Mouse (Mus musculus) embryo, embryonic 9.5 days (tissue): Measurements from ENCODE around the gene Fam53b.

ENCODE experiments used
- DNase-seq: peaks from one replicate; pipeline ENCODE4 v3.0.0-alpha.2; 2017; ENCODE audit errors: extremely low spot score

Fam53b gene

DNA sequence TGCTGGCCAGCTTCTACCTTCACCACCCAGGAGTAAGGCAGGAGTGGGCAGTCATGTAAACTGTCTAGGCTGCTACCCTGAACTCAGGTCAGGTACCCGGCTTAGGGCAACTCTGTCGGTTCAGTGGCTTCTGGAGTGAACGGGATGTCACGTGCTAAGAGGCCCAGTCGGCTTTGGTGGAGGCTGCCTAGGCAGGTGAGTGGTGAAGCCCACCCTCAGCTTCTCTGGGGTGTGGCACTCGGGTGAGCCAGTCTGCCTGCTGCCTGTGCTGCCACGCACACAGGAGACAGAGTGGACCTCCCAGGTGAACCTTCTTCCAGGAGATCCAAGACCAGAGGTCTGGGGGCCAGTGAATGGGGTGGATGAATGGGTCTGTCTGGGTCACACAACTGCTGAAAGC, 100.7 kb downstream of the Fam53b start:
- DNase-seq, result no peak

DNA sequence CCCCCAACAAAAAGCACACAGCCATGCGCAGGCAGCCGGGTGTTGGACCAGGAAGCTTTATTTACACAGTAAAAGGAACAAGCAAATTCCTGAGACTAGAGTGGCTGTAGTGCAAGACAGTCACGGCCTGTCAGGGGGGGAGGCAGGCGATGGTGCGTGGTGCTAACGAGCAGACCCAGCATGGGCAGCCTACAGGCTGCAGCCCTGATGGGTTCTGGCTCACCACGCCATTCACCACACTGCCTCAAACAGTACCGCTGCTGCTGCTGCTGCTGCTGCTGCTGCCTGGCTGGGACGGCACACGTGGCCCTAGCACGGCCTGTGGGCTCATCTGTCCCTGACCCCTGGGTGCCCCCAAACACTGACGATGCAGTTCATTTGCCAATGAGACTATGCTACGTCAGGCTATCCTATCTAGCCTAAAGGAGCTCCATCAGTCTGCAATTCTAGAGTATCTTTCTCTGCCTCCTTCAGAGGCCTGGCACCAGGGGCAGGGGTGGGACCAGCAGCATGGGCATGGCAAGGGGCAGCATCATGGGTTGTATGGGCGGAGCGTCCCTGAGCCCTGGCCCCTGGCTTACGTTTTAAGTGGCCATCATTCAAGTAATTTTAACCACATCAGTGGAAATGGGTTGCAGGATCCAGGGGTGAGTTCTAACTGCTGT, 101.5 kb downstream of the Fam53b start:
- DNase-seq, result no peak

GRCm38 (mm10) chr7:132711579-132711978, 102.1 kb downstream of the Fam53b start:
- no peak for DNase-seq

DNA sequence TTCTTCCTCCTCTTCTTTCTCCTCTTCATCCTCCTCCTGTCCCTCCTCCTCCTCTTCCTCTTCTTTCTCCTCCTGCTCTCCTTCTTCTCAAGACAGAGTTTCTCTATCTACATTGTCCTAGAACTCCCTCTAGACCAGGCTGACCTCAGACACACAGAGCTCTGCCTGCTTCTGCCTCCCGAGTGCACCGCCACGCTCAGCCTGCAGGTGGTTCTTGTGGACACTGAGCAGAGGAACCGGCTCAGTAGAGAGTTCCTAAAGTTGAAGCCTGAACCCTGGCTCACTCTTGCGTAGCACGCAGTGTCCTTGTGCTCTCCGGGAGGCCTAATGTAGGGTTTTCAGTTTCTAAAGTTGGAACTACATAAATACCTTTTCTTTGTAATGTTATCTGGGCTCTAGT, 108.6 kb downstream of the Fam53b start:
- DNase-seq, result no peak

DNA sequence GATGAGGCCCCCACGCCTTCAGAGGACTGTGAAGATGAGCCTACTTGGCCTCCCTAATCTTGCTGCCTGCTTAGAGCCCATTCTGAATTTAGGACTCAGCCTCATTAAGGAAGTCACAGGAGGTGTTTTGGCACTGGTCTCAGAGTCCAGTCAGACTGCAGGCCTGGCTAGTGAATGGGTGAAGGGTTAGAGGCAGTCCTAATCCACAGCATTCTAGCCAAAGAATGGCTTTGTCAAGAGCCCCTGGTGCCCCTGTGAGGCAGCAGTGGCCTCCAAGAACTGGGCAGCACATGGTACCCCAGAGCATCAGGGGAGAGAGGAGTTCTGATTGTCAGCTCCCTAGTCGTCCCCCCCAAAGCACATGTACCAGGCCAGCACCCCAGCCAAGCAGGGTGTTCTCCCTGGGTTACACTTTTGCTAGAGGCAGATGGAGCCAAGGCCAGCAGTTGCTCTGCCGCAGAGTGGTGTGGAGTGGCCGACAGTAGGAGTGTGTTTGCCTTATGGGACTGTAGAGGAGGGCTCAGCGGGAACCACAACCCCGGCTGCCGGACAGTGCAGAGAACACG, 109.3 kb downstream of the Fam53b start:
- no peak for DNase-seq

DNA sequence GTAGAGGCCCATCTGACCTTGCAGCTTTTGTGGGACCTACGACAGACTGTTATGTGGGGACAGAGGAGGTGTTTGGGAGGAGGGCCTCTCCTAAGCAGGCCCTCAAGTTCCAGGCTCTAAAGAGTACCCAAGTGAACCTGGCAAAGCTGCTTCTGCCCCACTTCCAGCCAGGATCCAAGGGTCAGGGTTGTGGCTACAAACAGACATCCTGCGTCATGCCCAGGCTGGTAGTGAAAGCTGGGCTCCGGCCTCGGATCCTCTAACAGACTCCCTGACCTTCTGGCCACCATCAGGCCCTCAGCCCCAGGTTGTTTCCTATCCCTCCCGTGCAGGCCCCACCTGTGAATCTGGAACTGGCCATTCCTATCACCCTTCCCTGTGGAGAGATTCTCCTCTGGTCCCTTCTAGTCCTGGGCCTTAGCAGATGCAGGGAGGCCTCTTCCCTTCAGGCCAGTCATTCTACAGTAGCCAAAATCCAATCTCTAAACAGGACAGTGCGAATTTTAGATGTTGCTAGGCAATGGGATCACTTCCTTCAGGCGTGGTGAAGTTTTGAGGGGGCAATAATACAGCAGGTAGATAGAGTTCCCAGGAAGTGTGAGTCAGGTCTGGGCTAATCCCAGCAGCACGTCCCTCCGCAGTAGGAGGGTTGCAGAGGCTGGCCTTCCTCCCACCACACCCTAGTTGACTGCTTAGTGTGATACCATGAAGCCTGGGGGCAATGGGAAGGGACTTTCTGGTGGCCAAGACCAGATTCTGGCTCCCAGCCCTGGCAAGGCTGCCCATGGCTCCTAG, 110.0 kb downstream of the Fam53b start:
- no peak for DNase-seq

GRCm38 (mm10) chr7:132702492-132703070, 111.1 kb downstream of the Fam53b start:
- no peak for DNase-seq

GRCm38 (mm10) chr7:132702024-132702423, 111.7 kb downstream of the Fam53b start:
- DNase-seq, result no peak

GRCm38 (mm10) chr7:132701412-132701811, 112.3 kb downstream of the Fam53b start:
- DNase-seq, result no peak

DNA sequence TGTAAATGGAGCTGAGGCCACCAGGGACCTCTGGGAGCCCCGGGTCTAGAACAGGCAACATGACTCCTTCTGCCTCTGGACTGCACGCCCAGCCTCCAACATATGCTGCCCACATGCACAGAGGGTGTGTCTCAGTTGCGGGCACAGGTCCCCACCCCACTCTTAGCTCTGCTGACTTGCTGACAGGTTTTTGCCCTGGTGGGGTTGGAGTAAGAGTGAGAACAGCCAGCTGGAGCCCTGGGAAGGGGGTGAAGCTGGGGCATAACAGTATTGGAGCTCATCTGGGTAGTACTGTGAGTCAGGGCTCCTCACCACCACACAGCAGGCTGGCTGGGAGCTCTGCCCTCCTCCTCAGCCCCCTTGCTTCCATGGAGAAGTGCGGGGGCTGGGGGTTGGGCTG, 113.6 kb downstream of the Fam53b start:
- DNase-seq, result no peak

DNA sequence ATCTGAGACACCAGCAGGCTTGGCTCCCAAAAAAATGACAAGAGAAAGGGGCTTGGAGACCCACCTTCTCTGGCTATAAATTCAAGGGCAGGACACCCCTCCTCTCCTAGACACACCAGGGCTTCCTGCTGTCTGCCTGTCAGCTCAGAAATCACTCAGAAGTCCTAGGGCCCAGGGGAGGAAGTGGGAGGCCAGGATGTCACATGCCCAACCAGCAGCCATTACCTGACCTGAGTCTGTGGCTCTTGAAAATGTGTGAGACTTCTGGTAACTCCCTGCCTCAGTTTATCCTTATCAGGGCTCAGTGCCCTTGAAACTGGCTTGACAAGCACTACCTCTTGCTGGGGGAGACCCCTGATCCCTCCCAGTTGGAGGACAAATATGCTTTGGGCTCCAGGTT, 114.0 kb downstream of the Fam53b start:
- no peak for DNase-seq

DNA sequence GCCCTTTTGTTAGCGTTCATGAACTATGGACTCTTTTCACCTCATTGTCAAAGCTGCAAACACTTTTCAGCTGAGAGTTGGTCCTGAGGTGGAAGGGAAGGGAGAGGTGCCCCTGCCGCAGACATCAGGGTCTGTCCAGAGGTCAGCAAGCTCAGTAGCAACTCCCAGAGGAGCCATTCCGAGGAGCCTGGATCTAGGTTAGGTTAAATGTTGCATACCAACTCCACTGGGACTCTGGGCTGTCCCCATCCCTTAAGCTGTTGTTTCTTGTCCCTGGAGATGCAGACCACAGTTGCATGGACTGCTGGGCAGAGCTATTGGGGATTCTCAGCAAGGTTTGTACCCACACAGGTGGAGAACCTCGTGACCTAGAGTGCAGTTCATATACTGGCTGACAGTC, 114.5 kb downstream of the Fam53b start:
- no peak for DNase-seq

DNA sequence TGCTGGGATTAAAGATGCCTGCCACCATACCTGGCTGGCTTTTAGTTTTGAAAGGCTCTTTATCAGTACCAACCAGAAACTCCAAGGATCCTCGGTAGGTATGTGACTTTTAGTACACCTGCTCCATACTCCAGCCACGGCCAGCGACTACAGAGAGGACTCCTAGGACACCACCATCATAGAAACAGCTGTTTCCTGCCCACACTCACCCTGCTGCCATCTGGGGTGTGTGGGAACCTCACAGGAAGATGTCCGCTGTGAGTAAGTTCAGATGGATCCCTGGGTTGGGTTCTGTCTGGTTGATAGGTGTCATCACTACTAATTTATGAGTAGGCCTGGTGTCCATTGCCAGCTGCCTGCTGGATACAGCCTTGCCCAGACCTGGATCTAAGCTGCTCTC, 114.9 kb downstream of the Fam53b start:
- no peak for DNase-seq

GRCm38 (mm10) chr7:132697258-132697796, 116.4 kb downstream of the Fam53b start:
- DNase-seq, result no peak

DNA sequence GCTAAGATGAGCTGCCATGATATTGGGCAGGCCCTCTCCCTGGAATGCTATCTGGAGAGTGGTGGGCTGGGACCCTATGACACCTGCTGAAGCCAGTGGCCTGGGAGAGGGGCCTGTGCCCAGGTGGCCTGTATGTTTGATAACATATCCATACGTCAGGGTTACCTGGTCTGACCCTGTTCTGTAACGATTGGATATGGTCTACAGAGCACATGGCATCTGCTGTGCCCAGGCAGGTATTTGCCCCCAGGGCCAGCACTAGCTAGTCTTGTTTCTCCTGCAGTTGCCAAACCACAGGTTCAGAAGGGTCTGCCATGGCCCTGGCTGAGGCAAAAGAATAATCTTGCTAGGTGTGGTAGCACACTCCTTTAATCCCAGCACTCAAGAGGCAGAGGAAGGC, 120.1 kb downstream of the Fam53b start:
- no peak for DNase-seq

DNA sequence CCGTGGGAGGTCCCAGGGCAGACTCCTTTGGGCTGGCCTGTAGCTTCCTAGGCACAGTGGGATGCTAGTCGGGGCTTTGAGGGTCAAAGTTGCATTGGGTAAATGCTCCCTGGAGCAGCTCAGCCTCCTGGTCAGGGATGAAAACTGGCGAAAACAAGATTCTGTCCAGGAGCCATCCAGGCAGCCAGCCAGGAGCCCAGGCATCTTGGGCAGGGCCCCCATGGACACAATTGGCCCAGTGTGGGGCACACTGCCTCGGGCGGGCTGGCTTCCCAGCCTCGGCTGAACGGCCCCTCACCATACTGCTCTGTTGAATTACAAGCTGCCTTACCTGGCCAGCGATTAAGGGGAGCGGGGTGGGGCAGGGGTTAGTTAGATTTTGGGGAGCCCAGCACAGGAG, 121.0 kb downstream of the Fam53b start:
- DNase-seq, result no peak

DNA sequence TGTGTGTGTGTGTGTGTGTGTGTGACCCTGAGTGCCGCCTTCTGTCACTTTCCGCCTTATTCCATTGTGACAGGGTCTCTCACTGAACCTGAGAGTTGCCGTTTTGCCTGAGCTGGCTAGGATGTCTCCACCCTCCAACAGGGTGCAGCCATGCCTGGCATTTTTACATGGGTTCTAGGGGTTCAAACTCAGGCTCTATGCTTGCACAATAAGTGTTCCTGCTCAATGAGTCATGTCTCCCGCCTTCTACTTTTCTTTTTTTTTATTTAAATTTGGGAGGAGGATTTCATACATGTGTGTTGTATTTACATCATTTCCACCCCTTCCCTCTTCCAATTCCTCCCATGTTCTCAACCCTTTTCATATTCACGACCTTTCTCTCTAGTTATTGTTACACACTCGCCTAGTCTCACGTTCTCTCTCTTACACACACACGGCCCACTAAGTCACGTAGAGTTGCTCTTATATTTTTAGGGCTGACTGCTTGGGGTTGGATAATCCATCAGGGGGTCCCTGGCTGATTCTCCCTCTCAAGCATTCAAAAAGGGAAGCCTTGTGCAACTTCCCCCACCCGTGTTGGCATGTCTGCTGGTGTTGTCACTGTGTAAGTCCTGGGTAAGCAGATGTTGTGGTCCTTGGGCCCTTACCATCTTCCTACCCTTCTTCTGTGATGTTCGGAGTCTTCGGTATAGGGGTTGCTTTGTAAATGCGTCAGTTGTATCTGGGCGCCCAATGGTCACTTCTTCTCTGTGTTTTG, 122.8 kb downstream of the Fam53b start:
- no peak for DNase-seq

DNA sequence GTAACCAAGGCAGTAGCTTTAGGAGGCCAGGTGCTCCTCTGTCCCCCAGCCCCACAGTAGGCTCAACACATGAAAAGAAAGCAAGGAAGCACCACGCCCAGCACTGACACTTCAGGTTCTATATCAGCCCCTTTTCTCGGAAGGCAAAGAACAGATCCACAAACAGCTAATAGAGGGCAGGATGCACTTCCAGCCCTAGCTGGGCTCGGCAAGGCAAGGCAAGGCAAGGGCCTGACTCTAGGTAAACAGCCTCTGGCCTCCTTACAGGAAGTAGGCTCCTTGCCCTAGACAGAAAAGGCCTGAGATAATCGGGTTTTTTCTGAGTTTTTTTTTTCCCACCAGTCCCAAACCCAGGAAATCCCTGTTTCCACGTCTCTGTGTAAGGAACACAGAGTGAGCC, 124.0 kb downstream of the Fam53b start:
- no peak for DNase-seq

DNA sequence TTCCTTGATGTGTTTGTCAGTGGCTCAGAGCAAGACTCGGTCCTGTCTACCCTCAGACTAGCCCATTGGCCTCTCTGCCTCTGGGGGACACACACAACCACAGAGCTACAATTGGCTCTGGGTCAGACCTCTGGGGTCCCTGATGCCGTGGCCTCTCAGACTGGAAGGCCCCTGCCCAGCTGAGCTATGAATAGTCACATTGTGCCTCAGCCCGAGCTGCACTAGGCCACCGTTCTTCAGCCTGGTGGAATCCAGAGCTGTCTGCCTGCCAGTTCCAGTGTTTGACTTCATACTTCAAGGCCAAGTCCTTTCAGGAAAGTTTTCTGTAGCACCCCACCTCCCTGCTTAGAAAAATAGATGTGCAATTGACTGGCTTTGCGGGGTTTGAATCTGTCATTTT, 125.0 kb downstream of the Fam53b start:
- no peak for DNase-seq

GRCm38 (mm10) chr7:132687897-132688296, 125.8 kb downstream of the Fam53b start:
- DNase-seq, result no peak

- DNase-seq, result no peak
Measured at GRCm38 (mm10) chr7:132686515-132686914, 127.2 kb downstream of the Fam53b start.

DNA sequence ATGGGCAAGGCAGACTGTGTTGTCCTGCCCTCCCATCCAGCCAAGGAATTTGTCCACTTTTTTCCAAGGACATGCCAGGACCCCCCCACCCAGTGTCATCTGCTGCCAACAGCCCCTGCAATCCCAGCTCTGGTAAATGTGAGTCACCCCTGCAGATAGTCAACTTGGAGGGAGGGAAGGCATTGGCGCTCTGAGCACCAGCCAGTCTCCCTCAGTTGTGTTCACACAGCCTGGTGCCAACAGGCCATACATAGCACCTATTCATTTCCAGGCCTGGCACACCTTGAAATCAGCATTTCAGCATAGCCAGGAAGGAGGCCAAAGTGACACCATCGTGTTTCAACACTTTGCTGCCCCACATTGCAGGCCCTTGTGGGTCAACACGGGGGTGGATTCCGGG, 129.8 kb downstream of the Fam53b start:
- DNase-seq, result no peak
